Mouse (Mus musculus) hindbrain, embryonic 11.5 days (tissue): ENCODE results near the gene Pfkfb3. TPM values are rescaled to one million over a fixed set of nuclear protein-coding genes. Genes with fewer than 3 reads are reported as not detected.
A peak's percentile ranks its signal among the peaks of the same experiment; 100 is the strongest.

ENCODE experiments used
- ATAC-seq: fragments of 200-750 bp; cut with Nextera tagmentation; 2 replicates; pipeline ENCODE4 v1.8.0; 2017; ENCODE audit warnings: mild to moderate bottlenecking, moderate TSS enrichment, moderate library complexity; ENCODE audit not compliant: low FRiP score
- DNase-seq: peaks from one replicate; pipeline ENCODE4 v3.0.0-alpha.2; 2015; ENCODE audit warnings: low spot score
- H3K27ac ChIP-seq: fragments of 300-500 bp; sonication (generic); 2 replicates; pipeline ENCODE4 v1.5.1; 2014; ENCODE audit warnings: mild to moderate bottlenecking, low read depth, low read length
- H3K27me3 ChIP-seq: fragments of 300-500 bp; sonication (generic); 2 replicates; pipeline ENCODE4 v1.6.1; 2014; ENCODE audit warnings: mild to moderate bottlenecking, low read length, moderate library complexity, mixed read lengths; ENCODE audit not compliant: control insufficient read depth, insufficient read depth
- H3K36me3 ChIP-seq: fragments of 300-500 bp; sonication (generic); 2 replicates; pipeline ENCODE4 v1.6.1; 2014; ENCODE audit warnings: mild to moderate bottlenecking, low read length, moderate library complexity, mixed read lengths; ENCODE audit not compliant: control insufficient read depth, insufficient read depth
- H3K4me1 ChIP-seq: fragments of 300-500 bp; sonication (generic); replicated peaks from 2 replicates; pipeline ENCODE4 v1.6.1; 2014; ENCODE audit warnings: low read length, mixed read lengths; ENCODE audit not compliant: control insufficient read depth, insufficient read depth
- H3K4me2 ChIP-seq: fragments of 300-500 bp; sonication (generic); replicated peaks from 2 replicates; pipeline ENCODE4 v1.6.1; 2014; ENCODE audit warnings: mild to moderate bottlenecking, low read depth, low read length
- H3K4me3 ChIP-seq: fragments of 300-500 bp; sonication (generic); 2 replicates; pipeline ENCODE4 v1.5.1; 2014; ENCODE audit warnings: low read depth, low read length
- H3K9ac ChIP-seq: fragments of 300-500 bp; sonication (generic); 2 replicates; pipeline ENCODE4 v1.6.1; 2014; ENCODE audit warnings: low read depth, low read length
- H3K9me3 ChIP-seq: fragments of 300-500 bp; sonication (generic); 2 replicates; pipeline ENCODE4 v1.6.1; 2016; ENCODE audit warnings: low read length; ENCODE audit not compliant: control insufficient read depth
- WGBS: fragments of 180-500 bp; shearing (Covaris S2); extraction: QIAGEN DNeasy Blood & Tissue Kit; methylation state at CpG from one replicate; pipeline ENCODE4 v1.1.7; 2014; 5-methylcytosine and 5-hydroxymethylcytosine counted together
- polyA plus RNA-seq: library from polyadenylated mRNA; unstranded; fragments of >200 nt; fragmentation: Nextera tagmentation; extraction: Ambion mirVana; gene quantifications from 2 replicates; pipeline ENCODE4 v1.2.1, GENCODE M21; 2014

The Pfkfb3 gene
- polyA plus RNA-seq, 1 experiment from 2014 or later = 19.3 TPM

DNA sequence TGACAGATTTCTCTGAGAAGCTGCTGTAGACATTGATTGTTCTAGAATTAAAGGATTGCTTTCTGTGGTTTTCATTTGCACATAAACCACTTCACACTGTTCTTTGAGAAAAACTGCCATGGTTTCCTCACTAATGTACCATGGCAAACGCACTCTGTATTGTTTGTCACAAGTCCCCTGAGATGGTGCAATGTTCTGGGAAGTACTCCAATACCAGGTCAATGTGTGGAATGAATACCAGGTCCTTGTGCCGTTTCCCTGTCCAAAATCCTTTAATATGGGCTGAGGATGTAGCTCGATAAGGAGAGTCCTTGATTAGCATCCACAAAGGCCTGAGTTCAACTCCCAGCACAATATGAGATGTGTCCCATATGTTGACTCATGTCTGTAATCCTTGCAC is 105.2 kb downstream of the Pfkfb3 start:
- H3K9me3 ChIP-seq = no peaks in the 10 kb centered on the region
- H3K9ac ChIP-seq = no peak overlapping the region
- H3K4me1 ChIP-seq = no peaks in the 10 kb centered on the region
- H3K4me2 ChIP-seq = no peak overlapping the region
- ATAC-seq (no peak), DNase-seq (no peak)
- no peak overlapping the region for H3K4me3 ChIP-seq
- no peaks in the 10 kb centered on the region for H3K27me3 ChIP-seq
- no peak overlapping the region for H3K27ac ChIP-seq
- 65% methylated on average over 3 of the region's 3 CpGs for WGBS
- no peaks in the 10 kb centered on the region for H3K36me3 ChIP-seq

DNA sequence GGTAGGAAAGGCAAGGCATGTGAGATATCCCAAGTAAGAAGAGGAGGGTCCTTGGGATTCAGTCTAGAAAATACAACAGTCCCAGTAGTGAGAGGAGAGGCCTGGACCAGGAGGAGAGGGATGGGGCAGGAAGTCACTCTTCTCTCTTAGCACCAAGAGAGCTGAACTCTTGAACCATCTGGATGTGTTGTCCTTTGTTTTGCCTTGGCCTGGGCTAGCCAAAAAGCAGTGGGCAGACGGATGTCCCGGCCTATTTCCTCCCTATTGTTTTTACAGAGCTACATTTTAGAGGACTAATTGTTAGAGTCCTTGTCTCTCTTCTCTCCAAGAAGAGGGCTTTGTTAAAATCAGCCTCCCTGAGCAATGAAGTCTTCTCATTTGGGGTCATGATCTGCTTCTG is 106.0 kb downstream of the Pfkfb3 start:
- Histone ChIP-seq H3K9me3 (no peaks in the 10 kb centered on the region), H3K4me1 (no peaks in the 10 kb centered on the region), H3K36me3 (no peaks in the 10 kb centered on the region), H3K27me3 (no peaks in the 10 kb centered on the region), H3K9ac (no peak overlapping the region), H3K4me2 (no peak overlapping the region), H3K4me3 (no peak overlapping the region), H3K27ac (no peak overlapping the region)
- ATAC-seq (no peak), DNase-seq (no peak)
- whole genome bisulfite sequencing = 61% methylated on average over 2 of the region's 2 CpGs

DNA sequence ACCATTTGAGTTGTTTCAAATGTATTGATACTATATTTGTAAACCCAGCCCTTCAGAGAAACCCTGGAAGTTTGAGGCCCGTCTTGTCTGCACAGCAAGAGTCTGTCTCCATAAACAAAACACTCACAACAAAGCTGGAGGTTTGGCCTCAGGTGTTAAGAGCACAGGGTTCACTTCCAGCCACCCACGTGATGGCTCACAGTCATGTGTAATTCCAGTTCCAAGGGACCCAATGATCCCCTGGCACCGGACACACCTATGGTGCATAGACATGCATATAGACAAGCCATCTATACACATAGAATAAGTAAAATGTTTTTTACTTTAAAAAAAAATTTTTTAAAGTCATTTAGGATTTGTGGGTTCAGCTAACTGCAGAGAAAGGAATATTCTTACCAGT is 108.2 kb downstream of the Pfkfb3 start:
- Histone ChIP-seq H3K4me2 (no peak overlapping the region), H3K9ac (no peak overlapping the region), H3K9me3 (no peaks in the 10 kb centered on the region), H3K27ac (no peak overlapping the region), H3K4me3 (no peak overlapping the region), H3K36me3 (no peaks in the 10 kb centered on the region), H3K27me3 (no peaks in the 10 kb centered on the region), H3K4me1 (no peaks in the 10 kb centered on the region)
- DNase-seq (no peak), ATAC-seq (no peak)
- 83% methylated on average over 3 of the region's 3 CpGs for WGBS

DNA sequence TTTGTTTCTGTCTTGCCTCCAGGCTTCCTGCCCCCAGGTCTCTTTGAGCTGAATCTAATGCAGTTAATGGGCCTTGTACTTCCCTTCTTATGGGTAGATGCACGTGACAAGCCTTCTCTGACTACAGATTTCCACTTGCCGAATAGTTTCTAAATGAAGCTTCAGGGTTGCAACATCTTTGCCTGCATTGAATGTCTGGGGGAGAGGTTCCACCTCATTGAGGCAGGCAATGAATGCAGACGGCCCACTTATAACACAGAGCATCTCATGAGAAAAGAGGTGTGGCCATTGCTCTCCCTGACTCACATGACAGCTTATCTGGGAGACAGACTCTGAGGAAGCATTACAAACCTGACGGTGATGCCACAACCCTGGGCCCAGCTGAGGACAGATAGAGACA is 112.0 kb downstream of the Pfkfb3 start:
- Histone ChIP-seq H3K4me3 (no peak overlapping the region), H3K27ac (no peak overlapping the region), H3K9ac (no peak overlapping the region), H3K9me3 (no peaks in the 10 kb centered on the region), H3K4me2 (no peak overlapping the region), H3K4me1 (no peaks in the 10 kb centered on the region), H3K36me3 (no peaks in the 10 kb centered on the region), H3K27me3 (no peaks in the 10 kb centered on the region)
- ATAC-seq (no peak), DNase-seq (no peak)
- 68% methylated on average over 4 of the region's 4 CpGs for WGBS

DNA sequence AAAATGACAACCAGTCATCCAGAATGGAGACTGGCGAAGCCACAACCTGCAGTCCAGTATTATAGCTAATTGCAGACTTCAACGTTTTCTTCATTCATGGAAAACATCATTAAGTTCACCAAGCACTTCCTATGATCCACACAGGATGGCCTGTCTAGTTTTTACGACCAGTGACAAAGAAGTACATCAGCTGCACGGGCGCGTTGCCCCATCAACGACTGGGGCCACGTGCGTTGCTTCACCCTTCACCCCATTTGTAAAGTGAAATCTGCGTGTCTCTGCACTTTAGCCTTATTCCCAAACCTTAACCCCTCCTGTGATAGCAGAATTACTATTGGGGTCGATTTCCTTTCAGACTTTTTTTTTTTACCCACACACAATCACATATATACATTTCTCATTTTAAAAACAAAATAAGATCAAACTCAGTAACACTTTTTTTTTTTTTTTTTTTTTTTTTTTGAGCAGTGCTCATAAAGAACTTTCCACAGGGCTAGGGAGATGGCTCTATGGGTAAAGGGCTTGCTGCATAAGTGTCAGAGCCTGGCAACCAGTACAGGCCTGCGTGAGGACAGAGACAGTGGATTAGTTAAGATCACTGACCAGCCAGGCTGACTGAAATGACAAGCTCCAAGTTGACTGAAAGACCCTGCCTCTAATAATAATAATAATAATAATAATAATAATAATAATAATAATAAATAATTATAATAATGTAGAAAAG is 115.5 kb downstream of the Pfkfb3 start:
- no peak overlapping the region for H3K4me3 ChIP-seq
- WGBS = 85% methylated on average over 12 of the region's 12 CpGs
- DNase-seq (no peak), ATAC-seq (no peak)
- no peaks in the 10 kb centered on the region for H3K4me1 ChIP-seq
- no peaks in the 10 kb centered on the region for H3K9me3 ChIP-seq
- no peak overlapping the region for H3K9ac ChIP-seq
- H3K27ac ChIP-seq = no peak overlapping the region
- no peak overlapping the region for H3K4me2 ChIP-seq
- no peaks in the 10 kb centered on the region for H3K27me3 ChIP-seq
- no peaks in the 10 kb centered on the region for H3K36me3 ChIP-seq

- H3K4me2 ChIP-seq = no peak overlapping the region
- H3K4me3 ChIP-seq = no peak overlapping the region
- no peaks in the 10 kb centered on the region for H3K27me3 ChIP-seq
- H3K4me1 ChIP-seq = no peaks in the 10 kb centered on the region
- ATAC-seq (no peak), DNase-seq (no peak)
- 95% methylated on average over 11 of the region's 11 CpGs for WGBS
- no peak overlapping the region for H3K27ac ChIP-seq
- H3K9ac ChIP-seq = no peak overlapping the region
- H3K9me3 ChIP-seq = no peaks in the 10 kb centered on the region
- H3K36me3 ChIP-seq = no peaks in the 10 kb centered on the region
Observed at GRCm38 (mm10) chr2:11436353-11436752, 117.5 kb downstream of the Pfkfb3 start.

GRCm38 (mm10) chr2:11433353-11433752 is 120.5 kb downstream of the Pfkfb3 start:
- Histone ChIP-seq H3K9me3 (no peaks in the 10 kb centered on the region), H3K36me3 (no peaks in the 10 kb centered on the region), H3K4me3 (no peak overlapping the region), H3K4me2 (no peak overlapping the region), H3K27ac (no peak overlapping the region), H3K4me1 (0 out of 2 replicates have a peak, but pooled peaks cover 2% of the 10 kb centered on the region), H3K9ac (no peak overlapping the region), H3K27me3 (no peaks in the 10 kb centered on the region)
- no peak for DNase-seq
- WGBS = 88% methylated on average over 5 of the region's 5 CpGs
- ATAC-seq = no peak

DNA sequence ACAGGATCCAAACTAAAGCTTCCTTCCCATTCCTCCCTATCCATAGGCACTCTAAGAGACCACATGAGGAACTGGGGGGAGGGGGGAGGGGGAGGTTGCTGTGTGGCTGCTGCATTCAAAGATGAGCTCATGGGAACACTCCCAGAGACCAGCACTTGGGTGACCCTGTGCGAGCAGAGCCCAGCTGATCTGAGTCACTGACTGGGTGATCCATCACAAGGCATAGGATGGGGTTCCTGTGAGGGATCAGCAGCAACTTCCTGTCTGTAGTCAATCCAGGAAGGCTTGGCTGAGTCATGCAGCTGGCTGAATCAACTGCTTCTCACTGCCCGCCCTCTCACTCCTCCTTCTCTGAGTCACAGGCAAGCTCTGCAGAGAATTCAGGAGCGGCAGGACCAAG is 124.3 kb downstream of the Pfkfb3 start:
- Histone ChIP-seq H3K27ac (no peak overlapping the region), H3K4me1 (0 out of 2 replicates have a peak, but pooled peaks cover 2% of the 10 kb centered on the region), H3K36me3 (no peaks in the 10 kb centered on the region), H3K9me3 (no peaks in the 10 kb centered on the region), H3K9ac (no peak overlapping the region), H3K4me2 (no peak overlapping the region), H3K27me3 (no peaks in the 10 kb centered on the region), H3K4me3 (no peak overlapping the region)
- DNase-seq = peak; percentile 26
- peak; percentile 63 for ATAC-seq
- 33% methylated on average over 3 of the region's 3 CpGs for WGBS

DNA sequence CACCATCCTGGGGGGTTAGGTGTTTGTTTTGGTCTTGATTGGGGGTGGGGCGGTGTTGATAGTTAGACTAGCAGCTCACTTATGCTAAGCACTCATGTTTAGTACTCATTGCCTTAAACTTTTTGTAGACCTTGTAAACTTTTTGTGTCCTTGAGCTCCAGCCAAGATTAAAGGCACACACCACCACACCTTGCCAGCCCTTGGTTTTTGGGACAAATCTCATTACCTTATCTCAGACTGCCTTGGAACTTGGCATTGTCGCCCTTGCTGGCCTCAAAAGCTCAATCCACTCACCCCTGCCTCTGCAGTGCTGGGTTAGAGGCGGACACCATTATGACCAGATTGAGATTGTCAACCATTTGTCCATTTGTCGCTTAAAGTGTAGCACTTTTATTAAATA is 125.3 kb downstream of the Pfkfb3 start:
- H3K27me3 ChIP-seq = no peaks in the 10 kb centered on the region
- no peaks in the 10 kb centered on the region for H3K36me3 ChIP-seq
- 0 out of 2 replicates have a peak, but pooled peaks cover 2% of the 10 kb centered on the region for H3K4me1 ChIP-seq
- no peak overlapping the region for H3K27ac ChIP-seq
- no peak overlapping the region for H3K9ac ChIP-seq
- H3K4me2 ChIP-seq = no peak overlapping the region
- no peak overlapping the region for H3K4me3 ChIP-seq
- no peak for DNase-seq
- ATAC-seq = no peak
- 88% methylated on average over 4 of the region's 4 CpGs for WGBS
- no peaks in the 10 kb centered on the region for H3K9me3 ChIP-seq
